Mouse (Mus musculus) heart, adult 18-20 months (tissue): ENCODE results near the gene Dand5. TPM values are rescaled to one million over a fixed set of nuclear protein-coding genes. Genes with fewer than 3 reads are reported as not detected.

Source experiments
- DNase-seq, 2 experiments: peaks; one replicate each; pipeline ENCODE4 v3.0.0; 2021 to 2022; ENCODE audit warnings: mixed read lengths in 1 of 2
- long read RNA-seq, 2 experiments: library from polyadenylated mRNA; stranded (forward); transcript quantifications; one replicate each; pipeline ENCODE4 v2.0.0; 2021
- total RNA-seq, 2 experiments: library from RNA; stranded (reverse); gene quantifications; 2 replicates each; pipeline ENCODE4 v1.2.3; 2021

Gene Dand5
- total RNA-seq = 10 to 100 TPM; 10.0 to 13.2 TPM
- long read RNA-seq, experiment 1, partial matches to known transcripts = 0 of 29 reads
- long read RNA-seq, experiment 1, other reads (novel, unspliced or antisense) = 29 of 29 reads
- long read RNA-seq, experiment 2, partial matches to known transcripts = 0 of 7 reads
- long read RNA-seq, experiment 2, other reads (novel, unspliced or antisense) = 7 of 7 reads

DNA sequence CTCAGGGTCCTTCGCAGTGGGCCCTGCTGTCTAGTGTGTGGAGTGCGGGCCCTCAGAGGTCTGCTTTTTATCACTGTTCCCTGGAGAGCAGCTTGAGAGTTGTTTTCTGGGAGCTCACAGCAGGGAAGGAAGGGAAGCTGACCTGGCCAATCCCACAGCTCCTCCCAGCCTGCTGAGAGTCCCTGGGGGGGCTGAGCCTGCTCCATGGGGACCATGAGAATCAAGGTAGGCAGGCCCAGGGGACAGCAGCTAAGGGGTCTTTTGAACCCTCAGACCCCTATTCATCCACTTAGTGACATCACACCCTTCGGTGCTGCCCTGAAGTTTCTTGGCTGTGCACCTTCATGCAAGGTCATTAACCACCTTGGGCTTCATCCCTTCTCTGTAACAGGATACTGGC is at the start of gene Dand5:
Dand5 (minus strand) TSS at position 101 of the 400 bp plus-strand sequence.
- no peak for DNase-seq

DNA sequence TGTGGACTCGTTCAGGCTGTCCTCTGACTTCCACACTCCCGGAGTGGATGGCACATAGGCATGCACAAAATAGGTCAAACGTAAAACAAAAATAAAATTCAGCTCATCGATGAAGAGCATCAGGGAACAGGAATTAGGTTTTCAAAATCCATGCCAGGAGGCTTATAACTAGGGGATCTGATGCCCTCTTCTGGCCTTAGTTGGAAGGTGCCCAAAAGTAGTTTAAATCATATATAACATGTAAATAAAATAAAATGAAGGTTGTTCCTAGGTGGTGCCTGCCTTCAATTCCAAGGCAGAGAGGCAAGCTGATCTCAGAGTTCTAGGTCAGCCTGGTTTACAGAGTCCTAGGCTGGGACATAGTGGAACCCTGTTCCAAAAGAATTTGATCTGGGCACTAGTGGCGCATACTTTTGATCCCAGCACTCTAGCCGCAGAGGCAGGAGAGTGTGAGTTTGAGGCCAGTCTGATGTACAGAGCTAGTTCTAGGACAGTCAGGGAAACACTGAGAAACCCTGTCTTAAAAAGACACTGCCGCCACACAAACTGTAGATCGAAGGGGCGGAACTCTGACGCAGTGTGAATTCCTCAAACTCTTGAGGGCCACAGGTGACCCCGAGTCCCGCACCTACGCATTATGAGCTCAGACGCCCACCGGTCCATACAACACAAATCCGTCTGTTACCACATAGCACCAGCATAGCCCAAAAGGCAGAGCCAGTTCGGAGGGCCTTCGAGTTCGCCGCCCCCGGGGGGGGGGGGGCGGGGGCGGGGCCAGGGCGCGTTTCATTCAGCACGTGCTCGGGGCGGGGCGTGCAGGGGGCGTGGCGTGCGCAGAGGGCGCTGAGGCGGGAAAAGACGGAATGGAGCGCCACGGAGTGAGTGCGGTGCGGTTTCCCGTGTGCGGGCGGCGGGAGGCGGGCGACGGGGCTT is 49.0 kb upstream of the Dand5 start, which contains the start of gene Syce2:
Syce2 (plus strand) TSS at position 736 of the 933 bp plus-strand sequence.
- peak; percentile 82 to 85 for DNase-seq

DNA sequence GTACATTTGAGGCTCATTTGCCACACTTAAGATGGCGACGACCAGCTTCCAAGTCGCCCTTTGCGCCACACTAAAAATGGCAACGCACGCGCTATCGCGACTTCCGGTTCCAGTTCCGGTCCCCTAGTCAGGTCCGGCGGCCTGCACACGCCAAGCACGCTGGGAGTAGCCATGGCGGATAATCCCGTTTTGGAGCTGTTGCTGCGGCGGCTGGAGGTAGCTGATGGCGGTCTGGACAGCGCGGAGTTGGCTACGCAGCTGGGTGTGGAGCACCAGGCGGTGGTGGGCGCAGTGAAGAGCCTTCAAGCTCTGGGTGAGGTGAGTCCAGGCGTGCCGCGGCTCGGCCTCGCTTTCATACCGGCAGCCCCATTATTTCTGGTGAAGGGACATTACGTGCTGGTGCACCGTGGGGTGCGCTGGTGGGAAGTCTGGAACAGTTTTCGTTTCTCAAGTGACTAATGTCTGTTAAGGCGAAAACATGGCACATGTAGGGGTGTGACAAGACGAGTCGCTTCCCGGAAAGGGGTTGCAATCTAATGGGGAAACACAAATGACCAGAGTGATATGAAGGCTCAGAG is 34.3 kb upstream of the Dand5 start, which contains the start of gene Farsa:
Farsa (plus strand) TSS at position 126 of the 578 bp plus-strand sequence.
- DNase-seq = peak; percentile 94 to 96

DNA sequence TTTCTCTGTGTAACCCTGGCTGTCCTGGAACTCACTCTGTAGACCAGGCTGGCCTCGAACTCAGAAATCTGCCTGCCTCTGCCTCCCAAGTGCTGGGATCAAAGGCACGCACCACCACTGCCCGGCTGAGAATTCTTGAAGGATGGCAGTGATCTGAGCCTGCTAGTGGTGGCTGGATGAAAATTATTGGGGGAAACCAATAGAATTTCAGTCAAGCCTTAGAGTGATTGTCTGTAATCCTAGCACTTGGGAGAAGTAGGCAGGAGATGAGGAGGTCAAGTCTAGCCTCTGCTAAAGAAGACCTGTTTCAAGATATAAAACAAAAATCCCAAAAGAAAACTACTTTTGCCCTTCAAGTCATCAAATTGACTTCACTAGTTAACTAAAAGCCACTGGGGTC is 33.8 kb upstream of the Dand5 start:
- DNase-seq = no peak

DNA sequence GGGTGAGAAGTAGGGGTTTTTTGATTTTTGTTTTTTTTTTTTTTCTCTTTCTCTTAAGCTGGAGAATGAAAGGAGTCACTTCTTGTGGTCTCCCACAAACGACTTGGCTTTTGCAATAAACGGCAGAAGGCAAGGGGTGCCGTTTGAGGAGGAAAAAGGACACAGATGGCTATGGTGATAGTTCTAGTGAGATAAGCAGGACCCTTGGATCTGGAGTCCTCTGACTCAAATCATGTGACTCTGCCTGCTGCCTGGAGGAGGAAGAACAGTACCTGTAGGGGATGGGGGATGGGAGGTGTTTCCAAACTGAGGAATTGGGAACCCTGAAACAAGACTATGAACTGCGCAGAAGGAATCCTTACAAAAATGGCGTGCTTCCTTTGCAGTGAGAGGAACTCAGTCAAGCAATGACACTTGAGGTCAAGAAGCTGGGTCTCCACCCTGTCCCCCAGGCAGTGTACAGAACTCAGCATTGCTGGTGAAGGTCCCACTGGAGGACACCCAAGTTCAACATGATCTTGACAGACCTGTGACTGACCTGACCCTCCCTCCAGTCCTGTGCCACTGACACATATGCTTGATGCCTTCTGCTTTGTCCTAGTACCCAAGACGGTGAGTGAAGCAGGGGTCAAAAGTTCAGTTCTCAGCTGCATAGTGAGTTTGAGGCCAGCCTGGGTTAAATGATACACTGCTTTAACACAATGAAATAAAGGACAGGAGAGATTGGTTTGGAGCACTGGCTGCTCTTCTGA is 25.2 kb upstream of the Dand5 start:
- DNase-seq = peak in 1 of 2 experiments; percentile 32

DNA sequence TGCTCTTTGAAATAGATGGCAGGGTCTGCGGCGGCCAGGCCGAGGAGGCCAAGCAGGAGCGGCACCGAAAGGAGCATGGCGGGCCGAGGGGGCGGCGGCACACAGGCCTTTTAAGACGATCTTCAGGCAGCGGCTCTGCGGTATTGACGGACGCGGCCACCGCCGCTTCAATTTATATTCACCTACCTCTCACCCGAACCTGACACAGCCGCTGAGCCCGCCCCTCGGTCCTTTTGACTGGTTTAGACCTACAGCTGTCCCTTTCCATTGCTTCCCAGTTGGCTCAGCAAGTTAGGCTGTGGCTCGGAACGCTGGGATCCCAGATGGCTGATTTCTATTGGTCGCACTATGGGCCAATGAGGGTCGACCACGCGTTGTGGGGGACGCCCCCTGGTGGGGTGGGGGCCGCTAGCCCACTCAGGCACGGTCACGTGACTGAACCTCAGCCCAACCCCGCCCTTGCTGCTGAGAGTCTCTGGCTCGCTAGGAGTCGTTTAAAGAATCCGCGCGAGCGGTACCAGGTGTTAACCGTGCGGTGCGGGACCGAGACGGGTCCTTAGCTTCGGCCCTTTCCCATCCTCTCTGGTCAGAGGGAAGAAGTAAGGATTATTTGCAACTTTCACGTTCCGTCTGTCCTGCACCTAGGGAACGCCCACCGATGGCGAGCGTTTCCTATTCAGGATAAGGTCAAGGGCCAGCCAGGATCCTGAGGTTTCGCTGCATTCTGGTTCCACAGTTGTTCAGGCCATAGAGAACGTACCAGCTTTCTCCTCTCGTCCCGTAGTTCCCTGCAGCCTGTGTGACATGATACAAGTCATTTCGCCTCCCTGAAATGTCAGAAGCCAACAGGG is 24.3 kb upstream of the Dand5 start, which contains the start of gene Calr:
Calr (minus strand) TSS at position 213 of the 851 bp plus-strand sequence.
- peak; percentile 98 to 100 for DNase-seq

DNA sequence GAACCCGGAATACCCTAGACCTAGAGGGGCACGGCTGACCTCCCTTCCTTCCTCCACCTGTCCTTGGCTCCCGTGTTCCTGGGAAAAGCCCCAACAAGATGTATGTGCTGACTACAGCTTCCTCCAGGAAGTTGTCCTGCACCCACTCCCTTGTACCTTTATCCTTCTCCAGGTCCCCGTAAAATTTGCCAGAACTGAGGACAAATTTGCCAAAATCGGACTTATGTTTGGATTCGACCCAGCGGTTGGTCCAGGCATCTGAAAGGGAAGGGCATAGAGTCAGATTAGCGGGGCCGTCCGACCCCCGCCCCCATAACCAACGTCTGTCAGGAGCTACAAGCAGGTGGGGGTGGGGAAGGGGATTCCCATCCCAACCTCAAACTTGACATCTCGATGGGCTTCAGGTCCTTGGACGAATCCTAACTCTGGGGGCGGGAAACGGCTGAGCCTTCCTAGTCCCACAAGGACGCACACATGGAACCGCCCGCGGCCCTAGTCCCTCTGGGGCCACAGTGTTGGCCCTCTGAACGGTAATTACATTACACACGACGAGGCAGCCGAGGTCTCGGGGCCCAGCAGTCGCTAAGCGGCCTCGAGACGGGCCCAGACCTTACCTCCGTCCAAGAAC is 23.6 kb upstream of the Dand5 start:
- peak in 1 of 2 experiments; percentile 31 for DNase-seq

DNA sequence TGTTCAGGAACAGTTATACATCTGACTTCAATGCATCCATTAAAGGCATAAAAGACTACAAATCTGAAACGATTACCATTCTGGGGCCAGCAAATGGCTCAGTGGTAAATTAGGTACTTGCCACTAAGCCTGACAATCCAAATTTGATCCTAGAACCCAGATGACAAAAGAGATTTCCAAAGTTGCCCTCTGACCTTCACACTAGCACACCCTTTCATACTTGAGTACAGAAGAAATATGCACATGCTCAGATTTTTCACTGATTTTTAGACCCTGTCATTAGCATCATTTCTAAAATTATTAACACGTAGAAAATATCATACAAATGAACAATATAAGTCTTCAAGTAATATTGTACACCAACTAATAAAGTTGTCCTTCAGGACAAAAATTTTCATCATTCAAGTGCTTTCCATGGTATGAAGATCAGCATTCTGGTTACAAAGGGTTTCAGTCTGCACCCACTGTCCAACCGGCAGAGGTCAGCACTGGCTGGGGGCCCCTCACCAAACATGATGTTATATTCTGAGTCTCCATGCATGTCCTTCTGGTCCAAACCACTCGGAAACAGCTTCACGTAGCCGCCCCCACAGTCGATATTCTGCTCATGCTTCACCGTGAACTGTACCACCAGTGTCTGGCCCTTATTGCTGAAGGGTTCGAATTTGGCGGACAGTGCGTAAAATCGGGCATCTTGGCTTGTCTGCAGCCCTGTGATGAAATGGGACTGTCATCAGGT is 22.9 kb upstream of the Dand5 start:
- peak in 1 of 2 experiments; percentile 48 for DNase-seq

DNA sequence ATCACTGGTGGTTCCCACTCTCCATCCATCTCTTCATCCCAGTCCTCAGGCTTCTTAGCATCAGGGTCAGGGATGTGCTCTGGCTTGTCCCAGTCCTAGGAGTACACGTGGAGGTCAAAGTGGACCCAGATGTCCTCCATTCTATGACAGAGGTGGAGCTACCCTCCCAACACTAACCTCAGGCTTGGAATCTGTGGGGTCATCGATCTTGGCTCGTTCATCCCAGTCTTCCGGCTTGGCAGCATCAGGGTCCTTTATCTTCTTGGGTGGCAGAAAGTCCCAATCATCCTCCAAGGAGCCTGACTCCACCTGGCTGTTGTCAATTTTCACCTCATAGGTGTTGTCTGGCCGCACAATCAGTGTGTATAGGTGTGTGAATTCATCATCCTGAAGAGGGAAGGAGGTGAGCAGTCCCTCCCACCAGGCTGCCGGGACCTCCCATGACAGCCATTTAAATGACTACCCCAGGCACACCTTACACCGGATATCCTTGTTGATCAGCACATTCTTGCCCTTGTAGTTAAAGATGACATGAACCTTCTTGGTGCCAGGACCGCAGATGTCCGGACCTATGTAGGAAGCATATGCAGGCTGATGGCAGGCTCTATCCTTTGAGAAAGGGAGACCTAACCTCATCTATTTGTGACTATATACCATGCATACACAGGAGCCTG is 21.9 kb upstream of the Dand5 start:
- no peak for DNase-seq

DNA sequence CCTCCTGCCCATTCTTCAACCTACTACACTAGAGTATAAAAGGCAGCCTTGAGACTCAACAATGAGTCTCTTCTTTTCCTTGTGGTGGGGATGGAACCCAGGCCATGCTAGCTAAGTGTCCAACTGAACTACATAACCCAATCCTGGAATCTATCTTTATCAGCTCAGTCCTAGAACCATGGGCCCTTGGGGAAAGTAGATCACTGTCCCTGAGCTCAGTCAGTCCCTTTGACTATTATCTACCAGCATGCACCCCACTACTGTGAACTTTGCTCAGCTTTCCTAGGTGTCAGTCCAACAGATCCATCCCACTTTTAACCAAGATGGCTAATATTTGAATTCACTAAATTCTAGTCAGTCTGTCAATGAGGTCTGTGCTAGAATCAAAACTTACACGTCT is 18.9 kb upstream of the Dand5 start:
- no peak for DNase-seq

DNA sequence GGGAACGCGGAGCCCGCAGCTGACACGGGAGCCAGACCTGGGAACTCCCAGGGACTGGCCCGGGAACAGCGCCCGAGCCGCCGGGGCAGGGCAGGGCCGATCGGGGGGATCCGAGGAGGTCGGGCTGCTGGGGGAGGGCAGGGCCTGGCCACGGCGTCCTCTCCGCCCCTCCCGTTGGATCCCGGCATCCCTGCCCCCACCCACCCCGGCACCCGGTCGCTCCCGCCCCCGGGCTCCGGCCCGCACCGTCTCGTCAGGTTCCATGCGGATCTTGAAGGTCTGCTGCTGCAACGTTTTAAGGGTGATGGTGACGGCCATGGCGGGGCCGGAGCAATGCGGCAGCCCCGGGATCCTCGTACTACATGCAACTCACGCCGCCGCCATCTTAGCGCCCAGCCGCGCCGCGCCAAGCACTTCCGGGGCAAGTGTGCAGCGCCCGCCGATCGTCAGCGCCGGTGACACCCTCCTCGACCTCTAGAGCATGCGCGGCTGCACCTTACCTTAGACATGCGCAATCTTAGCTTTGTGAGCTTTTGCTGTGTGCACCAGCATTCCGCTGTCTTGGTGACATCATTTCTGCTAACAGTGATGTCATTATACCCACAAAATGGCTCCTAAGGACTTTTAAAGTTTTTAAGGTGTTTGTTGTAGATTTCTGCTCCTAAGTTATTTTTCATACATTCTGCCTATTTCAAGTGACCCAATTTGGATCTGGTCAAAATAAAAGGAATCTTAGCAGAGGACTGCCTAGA is 17.8 kb upstream of the Dand5 start, which contains the start of gene Rad23a:
Rad23a (minus strand) TSS at position 418 of the 752 bp plus-strand sequence.
- peak; percentile 92 to 94 for DNase-seq

DNA sequence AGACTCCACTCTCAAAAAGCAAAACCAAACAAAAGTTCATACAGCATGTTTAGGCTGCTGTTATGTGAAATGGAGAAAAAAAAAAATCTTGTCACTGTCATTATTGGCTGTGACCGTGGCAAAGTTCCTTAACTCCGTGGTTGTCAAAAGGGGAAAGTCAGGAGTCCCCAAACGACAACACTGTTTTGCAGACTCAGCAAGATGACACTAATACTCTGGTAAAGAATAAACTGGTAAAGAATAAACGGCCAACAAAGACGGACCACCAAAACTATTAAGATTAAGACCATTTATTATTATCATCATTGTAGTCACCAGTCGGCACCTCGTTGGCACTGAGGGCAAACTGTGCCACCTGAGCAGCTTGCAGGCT is 17.2 kb upstream of the Dand5 start:
- no peak for DNase-seq

DNA sequence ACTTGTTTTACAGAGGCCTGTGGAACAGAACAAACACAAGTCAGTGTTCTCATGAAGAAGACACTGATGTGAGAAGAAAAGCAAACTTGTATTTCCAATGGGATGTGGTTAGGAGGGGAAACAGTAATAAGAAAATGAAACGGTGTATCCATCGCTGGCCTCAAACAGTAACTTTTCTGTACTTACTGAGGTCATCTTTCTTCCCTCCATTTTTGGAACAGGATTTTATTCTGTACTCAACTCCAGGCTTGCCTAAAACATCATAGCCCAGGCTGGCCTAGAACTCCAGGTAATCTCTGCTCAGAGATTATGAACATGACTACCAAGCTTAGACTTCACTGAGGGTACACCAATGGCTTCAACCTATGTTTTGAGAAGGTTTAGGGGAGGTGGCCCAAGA is 16.8 kb upstream of the Dand5 start:
- DNase-seq = no peak

DNA sequence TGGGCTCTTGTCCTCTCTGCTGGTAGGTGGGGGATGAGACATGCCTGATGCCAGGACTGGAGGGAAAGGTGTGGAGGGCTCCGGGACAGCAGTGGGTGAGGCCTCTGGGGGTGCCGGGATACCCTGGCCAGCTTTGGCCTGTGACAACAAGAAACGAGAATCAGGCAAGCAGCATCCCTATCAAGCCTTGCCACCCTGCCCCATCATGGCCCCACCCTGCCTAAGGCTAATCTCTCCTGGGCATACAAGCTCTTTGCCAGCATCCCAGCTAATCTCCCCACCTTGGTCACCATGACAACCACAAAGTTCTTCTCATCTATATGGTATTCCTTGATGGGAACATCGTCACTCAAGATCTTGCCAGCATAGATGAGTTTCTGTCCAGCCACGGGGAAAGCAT is 15.9 kb upstream of the Dand5 start:
- no peak for DNase-seq

DNA sequence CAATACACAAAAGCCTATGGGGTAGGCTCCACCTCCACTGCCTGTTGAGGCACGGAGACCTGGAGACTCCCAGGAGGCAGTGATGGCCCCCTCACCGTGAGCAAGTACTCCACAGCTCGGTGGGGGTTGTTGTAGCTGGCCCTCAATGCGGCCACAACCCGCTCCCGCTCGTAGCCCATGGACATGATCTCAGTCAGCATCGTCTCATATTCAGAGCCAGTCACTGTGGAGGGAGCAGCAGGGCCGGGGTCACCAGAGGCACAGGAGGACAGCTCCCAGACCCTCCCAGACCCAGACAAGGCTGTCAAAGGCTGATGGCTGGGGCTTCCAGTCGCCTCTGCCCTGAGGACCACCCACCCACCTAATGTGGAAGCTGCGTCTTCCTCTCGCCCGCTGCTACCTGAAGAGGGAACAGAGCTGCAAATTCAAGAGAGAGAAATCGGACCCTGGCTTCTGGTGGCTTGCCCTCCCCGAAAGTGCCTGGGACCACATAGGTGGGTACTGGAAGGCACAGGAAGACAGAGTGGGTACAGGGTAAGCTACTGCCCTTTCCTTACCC is 15.4 kb upstream of the Dand5 start:
- no peak for DNase-seq

DNA sequence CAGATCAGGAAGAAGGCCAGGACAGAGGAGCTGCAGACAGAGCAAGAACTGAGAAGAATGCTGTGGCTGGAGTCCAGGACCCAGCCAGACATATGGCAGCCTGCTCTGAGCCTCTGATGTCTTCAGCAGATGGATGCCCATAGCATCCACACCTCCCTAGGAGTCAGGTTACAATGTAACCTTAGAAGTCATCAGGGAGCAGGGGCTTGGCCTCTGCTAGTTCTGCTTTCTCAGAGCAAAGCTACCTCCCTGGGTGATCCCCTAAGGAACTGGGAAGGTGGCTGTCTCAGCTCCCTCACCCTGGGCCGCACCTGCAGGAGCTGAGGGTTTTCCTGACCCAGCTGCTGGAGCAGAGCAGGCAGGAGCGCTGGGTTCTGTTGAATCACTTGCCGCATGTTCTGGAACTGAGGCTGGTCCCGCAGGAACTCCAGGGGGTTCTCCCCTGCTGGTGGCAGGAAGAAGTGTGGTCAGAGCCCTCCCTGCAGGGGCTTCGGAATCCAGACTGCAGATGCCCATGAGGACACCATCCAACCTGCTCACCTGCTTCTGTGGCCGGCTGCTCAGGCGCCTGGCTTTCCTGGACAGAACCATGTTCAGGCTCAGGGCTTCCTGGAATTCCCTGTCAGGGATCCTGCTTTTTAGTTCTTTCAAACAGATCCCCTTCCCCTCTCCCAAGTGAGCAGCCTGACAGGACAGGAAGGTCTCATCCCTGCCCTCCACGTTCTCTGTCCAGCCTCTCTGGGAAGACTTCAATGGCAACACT is 14.7 kb upstream of the Dand5 start:
- no peak for DNase-seq
